ENCODE assay signal across 20 mouse cellular contexts in the genomic region with DNA sequence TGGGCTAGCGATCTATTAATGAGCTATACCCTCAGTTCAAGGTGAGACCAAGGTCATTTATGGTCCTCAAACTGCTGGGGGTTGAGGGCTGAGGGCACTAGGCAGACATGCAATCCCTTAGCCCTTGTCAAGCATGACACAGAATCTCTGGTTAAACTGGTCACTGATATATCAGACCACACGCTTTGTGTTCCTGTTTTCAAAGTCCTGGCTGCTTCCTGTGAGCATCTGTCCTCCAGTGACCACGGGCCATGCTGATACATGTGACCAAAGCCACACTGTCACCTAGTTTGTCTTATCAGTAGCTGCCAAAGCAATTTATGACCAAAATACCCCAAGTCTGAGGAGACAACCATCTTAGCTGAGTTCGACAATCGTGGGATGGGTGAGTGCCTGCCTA. TPM values are rescaled to one million over a fixed set of nuclear protein-coding genes. Genes with fewer than 3 reads are reported as not detected.
DNase-seq lines count a peak whose midpoint lies in the region; ATAC-seq and TF ChIP-seq lines count a peak whose summit lies in the region.
"Had no signal": no experiment of that assay in that cellular context is flagged by ENCODE, and none has a peak within 500 bp of the region (broad histone marks: within the 10 kb centered on the region; RNA-seq: fewer than 3 reads in every experiment).

No protein-coding gene starts in this region.

- no peak for TF ChIP-seq RAD21 in MEL (IDR thresholded peaks at IDR 0.05; ENCODE audit: low read depth, low read length)

- H3K4me3 ChIP-seq in MEL (ENCODE audit: control insufficient read depth in 1 of 2, insufficient read depth in 1 of 2, low read depth in 2 of 2, low read length in 2 of 2): no peak overlapping the region
- H3K4me3 ChIP-seq: forebrain, embryonic 13.5 days; heart, embryonic 13.5 days; hindbrain, embryonic 12.5 days had no signal

- no peak overlapping the region for H3K27ac ChIP-seq in MEL (ENCODE audit: control insufficient read depth, low read depth, low read length)
- H3K27ac ChIP-seq: forebrain, embryonic 13.5 days; heart, embryonic 13.5 days; hindbrain, embryonic 12.5 days had no signal

- peak; percentile 98 for DNase-seq in 416B (ENCODE audit: low read depth)
- peak; percentile 25 for DNase-seq in MEL (ENCODE audit: low read depth, low spot score)
- no peak for DNase-seq in thymus, postnatal 0 days (ENCODE audit: low spot score)
- no peak for DNase-seq in retina, embryonic 14.5 days (ENCODE audit: low spot score)
- no peak for DNase-seq in embryo, embryonic 10.5 days (ENCODE audit: low spot score)
- DNase-seq: adrenal gland, adult 2 months; adrenal gland, postnatal 25 days; cerebellum, adult 2 months; cerebellum, postnatal 10 days; forebrain, postnatal 0 days; gastrocnemius, postnatal 14 days; heart, postnatal 4 days had no signal

- no peak for TF ChIP-seq CTCF in MEL (IDR thresholded peaks at IDR 0.05 in 2 of 3, conservative IDR thresholded peaks at IDR 0.05 in 1 of 3; ENCODE audit: control insufficient read depth in 1 of 3, insufficient read depth in 1 of 3, low read depth in 2 of 3, low read length in 3 of 3, poor library complexity in 1 of 3, severe bottlenecking in 1 of 3)

- H3K79me2 ChIP-seq in MEL (ENCODE audit: control insufficient read depth, insufficient read depth, low read length, poor library complexity): no peaks in the 10 kb centered on the region

- no peak overlapping the region for H3K9ac ChIP-seq in MEL (ENCODE audit: control insufficient read depth, low read depth, low read length, poor library complexity, severe bottlenecking)
- H3K9ac ChIP-seq: forebrain, embryonic 13.5 days; forebrain, postnatal 0 days; heart, embryonic 13.5 days; hindbrain, embryonic 12.5 days had no signal

- peak in 1 of 2 experiments; percentile 43; a peak in 2 of 4 replicates for TF ChIP-seq EP300 in MEL (IDR thresholded peaks at IDR 0.05; ENCODE audit: low read depth in 1 of 2, low read length in 2 of 2)

- peak; percentile 55 for ATAC-seq in granulocyte monocyte progenitor cell, adult 5-6 weeks (replicated peaks; ENCODE audit: poor library complexity, severe bottlenecking)
- ATAC-seq in megakaryocyte-erythroid progenitor cell, adult 5-6 weeks (replicated peaks; ENCODE audit: low FRiP score, low TSS enrichment, poor library complexity, severe bottlenecking): peak; percentile 40; the same call in 1 of the 2 replicates
- ATAC-seq: CD4-positive, CD25-positive, alpha-beta regulatory T cell, adult 4 months; forebrain, embryonic 13.5 days; forebrain, postnatal 0 days; hindbrain, embryonic 16.5 days; inflammation-experienced regulatory T-cells, adult 6 months had no signal

- H3K9me3 ChIP-seq in MEL (replicated peaks; ENCODE audit: insufficient read depth, low read length): no peaks in the 10 kb centered on the region
- H3K9me3 ChIP-seq: forebrain, embryonic 13.5 days; hindbrain, embryonic 12.5 days had no signal

- no peak for TF ChIP-seq POLR2A in MEL (IDR thresholded peaks at IDR 0.05; ENCODE audit: control insufficient read depth in 1 of 2, insufficient read depth in 1 of 2, low read depth in 1 of 2, low read length in 2 of 2, poor library complexity in 1 of 2)

- H3K36me3 ChIP-seq in MEL (ENCODE audit: control insufficient read depth in 1 of 2, insufficient read depth in 2 of 2, low read length in 2 of 2): peaks cover 0 to 2% of the 10 kb centered on the region in 2 experiments; a peak in 2 of 4 replicates

- peaks cover 0 to 12% of the 10 kb centered on the region in 2 experiments; a peak in 2 of 4 replicates for H3K4me1 ChIP-seq in MEL (ENCODE audit: control insufficient read depth in 1 of 2, insufficient read depth in 2 of 2, low read length in 2 of 2)
- H3K4me1 ChIP-seq: forebrain, embryonic 13.5 days; hindbrain, embryonic 12.5 days had no signal

- no peaks in the 10 kb centered on the region for H3K27me3 ChIP-seq in MEL (ENCODE audit: control insufficient read depth in 1 of 2, insufficient read depth in 2 of 2, low read length in 2 of 2)
- H3K27me3 ChIP-seq: forebrain, embryonic 13.5 days; heart, embryonic 13.5 days; hindbrain, embryonic 12.5 days had no signal

TF ChIP-seq in MEL, 35 proteins besides CTCF, POLR2A, EP300 and RAD21:
- 0 out of 2 replicates have a peak, but pooled peaks have one; percentile 37 for TF ChIP-seq TAL1 (IDR thresholded peaks at IDR 0.05; ENCODE audit: low read length)
- 0 out of 2 replicates have a peak, but pooled peaks have one; percentile 20 for TF ChIP-seq SIN3A (IDR thresholded peaks at IDR 0.05; ENCODE audit: low read length)
- TF ChIP-seq USF1 (IDR thresholded peaks at IDR 0.05; ENCODE audit: low read depth, low read length): peak; percentile 15; the same call in 1 of the 2 replicates
- 0 out of 2 replicates have a peak, but pooled peaks have one; percentile 20 for TF ChIP-seq TCF12 (IDR thresholded peaks at IDR 0.05; ENCODE audit: low read depth, low read length)
- no peak for TF ChIP-seq NRF1 (IDR thresholded peaks at IDR 0.05; ENCODE audit: insufficient read depth, low read depth, low read length, poor library complexity, severe bottlenecking)
- no peak for TF ChIP-seq GABPA (IDR thresholded peaks at IDR 0.05; ENCODE audit: low read depth, low read length)
- TF ChIP-seq HCFC1 (IDR thresholded peaks at IDR 0.05; ENCODE audit: low read depth, low read length): no peak

RNA-seq across cellular contexts. Expression of a gene that starts 47.3 kb away (rescaled TPM):
- total RNA-seq in MEL (2012; rRNA removed): 64.6 and 66.1 TPM in 2 replicates
- 100 to 1,000 TPM in 1 of 2 experiments, 10 to 100 TPM in 1; 82.8 to 221 TPM for polyA plus RNA-seq in MEL (2012; ENCODE audit: insufficient read depth in 1 of 2, insufficient read length in 2 of 2, low read depth in 1 of 2, low replicate concordance in 2 of 2, missing spikeins in 1 of 2)
- total RNA-seq in granulocyte monocyte progenitor cell, adult 5-6 weeks (2014; fragmentation: Nextera tagmentation): 81.0 and 103 TPM in 2 replicates
- 94.7 and 102 TPM in 2 replicates for total RNA-seq in granulocyte monocyte progenitor cell, adult 5-6 weeks (2017)
- 104 and 186 TPM in 2 replicates for total RNA-seq in megakaryocyte-erythroid progenitor cell, adult 5-6 weeks (2014; fragmentation: Nextera tagmentation)
- 124 and 130 TPM in 2 replicates for total RNA-seq in megakaryocyte-erythroid progenitor cell, adult 5-6 weeks (2017)
- 19.5 and 22.2 TPM in 2 replicates for polyA plus RNA-seq in thymus, postnatal 0 days (2015; fragmentation: Nextera tagmentation; extraction: Ambion mirVana)

Comparison
In these comparisons a context has a peak if more than half of its experiments do, and no peak if none do; other contexts are left out.
1. DNase-seq: peak in 416B (single experiment) and MEL (single experiment); none in thymus, postnatal 0 days (single experiment), retina, embryonic 14.5 days (single experiment) and embryo, embryonic 10.5 days (single experiment).